Mouse (Mus musculus): ENCODE measurements around the gene Lgals2. TPM values are rescaled to one million over a fixed set of nuclear protein-coding genes. Genes with fewer than 3 reads are reported as not detected.
"Not testable (repeated sequence)": the region's sequence is repeated elsewhere in the genome, so short reads cannot be mapped to it uniquely, and the experiment has no call there.

Gene Lgals2
- polyA plus RNA-seq, 1 experiment: 2,134 TPM

DNA sequence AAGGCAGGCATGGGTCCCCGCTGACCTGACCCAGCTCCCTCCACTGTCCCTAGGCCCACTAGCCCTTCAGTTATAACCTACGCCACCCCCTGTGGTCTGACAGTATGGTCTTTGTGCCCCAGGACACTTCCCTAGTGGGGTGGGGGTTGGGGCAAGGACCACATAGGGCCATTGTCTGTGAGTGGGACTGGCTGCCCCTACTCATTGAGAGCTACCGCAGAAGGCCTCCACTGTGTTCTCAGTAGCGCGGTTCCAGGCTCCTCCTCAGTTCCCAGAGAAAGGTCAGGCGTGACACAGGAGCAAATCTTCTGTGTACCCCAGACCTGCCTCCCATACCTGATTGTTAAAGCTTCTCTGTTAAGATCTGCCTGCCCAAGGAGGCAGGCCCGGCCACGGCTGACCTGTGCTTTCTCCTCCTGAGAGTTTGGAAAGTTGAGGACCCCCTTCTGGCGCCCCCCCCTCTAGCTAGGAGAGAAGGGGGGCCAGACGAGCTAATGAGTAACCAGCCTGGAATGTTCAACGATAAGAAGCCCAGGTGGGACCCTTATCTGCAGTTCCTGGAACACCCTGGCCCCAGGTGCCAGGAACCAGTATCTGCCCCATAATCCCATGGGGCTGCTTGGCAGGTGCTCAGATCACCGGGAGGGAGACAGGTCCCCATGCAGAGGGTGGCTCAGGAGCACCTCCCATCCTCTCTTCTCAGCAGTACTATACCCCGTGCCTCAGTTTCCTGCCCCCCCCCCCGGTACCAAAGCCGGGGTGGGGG, 5.1 kb downstream of the Lgals2 start:
- Histone ChIP-seq H3K36me3 (ENCODE audit: control insufficient read depth, insufficient read depth, low read length) (peaks cover 30% of the 10 kb centered on the region), H3K27me3 (ENCODE audit: control insufficient read depth, insufficient read depth, low read length) (no peaks in the 10 kb centered on the region), H3K4me3 (ENCODE audit: low read depth, low read length) (no peak overlapping the region), H3K27ac (ENCODE audit: insufficient read depth, low read depth, low read length) (peak overlapping the region; percentile 52), H3K4me1 (ENCODE audit: control insufficient read depth, insufficient read depth, insufficient read length, low read length) (peaks cover 26% of the 10 kb centered on the region)
- WGBS: 18% methylated on average over 15 of the region's 15 CpGs
- TF ChIP-seq CTCF (IDR thresholded peaks at IDR 0.05; ENCODE audit: extremely low read depth, insufficient read length, insufficient replicate concordance, low read depth, low read length) (no peak), POLR2A (IDR thresholded peaks at IDR 0.05; ENCODE audit: low read depth, low read length) (no peak; the same call in 1 of the 2 replicates)

DNA sequence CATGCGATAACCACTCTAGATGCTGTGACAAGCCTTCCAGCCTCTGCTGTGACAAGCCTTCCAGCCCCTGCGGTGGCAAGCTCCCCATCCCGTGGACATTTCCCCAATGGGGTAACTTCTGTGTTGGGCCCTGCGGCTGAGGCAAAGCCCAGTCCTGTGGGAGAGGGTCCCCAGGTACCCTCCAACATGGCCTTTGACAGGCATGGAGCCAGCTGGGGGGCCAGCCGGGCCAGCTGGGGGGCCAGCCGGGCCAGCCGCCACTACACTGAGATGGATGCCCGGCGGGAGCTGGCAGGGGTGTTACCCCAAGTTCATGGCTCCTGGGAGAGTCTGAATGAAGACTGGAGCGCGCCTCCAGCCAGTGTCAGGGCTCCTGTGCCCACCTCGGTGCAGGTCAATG, 5.8 kb downstream of the Lgals2 start:
- Histone ChIP-seq H3K36me3 (ENCODE audit: control insufficient read depth, insufficient read depth, low read length) (peaks cover 30% of the 10 kb centered on the region), H3K4me1 (ENCODE audit: control insufficient read depth, insufficient read depth, insufficient read length, low read length) (peaks cover 29% of the 10 kb centered on the region), H3K27me3 (ENCODE audit: control insufficient read depth, insufficient read depth, low read length) (no peaks in the 10 kb centered on the region), H3K27ac (ENCODE audit: insufficient read depth, low read depth, low read length) (peak overlapping the region; percentile 13; the same call in 1 of the 2 replicates), H3K4me3 (ENCODE audit: low read depth, low read length) (no peak overlapping the region)
- TF ChIP-seq POLR2A (IDR thresholded peaks at IDR 0.05; ENCODE audit: low read depth, low read length) (no peak), CTCF (IDR thresholded peaks at IDR 0.05; ENCODE audit: extremely low read depth, insufficient read length, insufficient replicate concordance, low read depth, low read length) (no peak)
- WGBS: 54% methylated on average over 12 of the region's 12 CpGs

DNA sequence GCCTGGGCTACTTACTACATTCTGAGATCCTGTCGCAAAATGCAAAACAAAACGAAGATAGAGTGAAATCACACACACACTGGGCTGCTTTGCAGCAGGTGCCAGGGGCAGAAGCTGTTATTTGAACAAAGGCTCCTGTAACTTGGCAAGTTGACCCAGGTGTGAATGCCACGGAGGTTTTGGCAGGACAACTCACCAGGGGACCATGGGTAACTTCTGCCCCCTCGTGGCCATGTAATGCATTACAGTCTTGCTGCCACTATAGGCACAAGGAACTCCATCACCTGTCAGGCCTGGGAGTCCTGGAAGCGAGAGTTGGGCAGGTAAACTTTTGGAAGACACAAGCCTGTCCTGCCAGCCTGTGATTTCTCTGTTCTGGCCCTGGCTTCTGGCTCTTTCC, 6.9 kb downstream of the Lgals2 start:
- Histone ChIP-seq H3K27me3 (ENCODE audit: control insufficient read depth, insufficient read depth, low read length) (no peaks in the 10 kb centered on the region), H3K27ac (ENCODE audit: insufficient read depth, low read depth, low read length) (peak overlapping the region; percentile 13; the same call in 1 of the 2 replicates), H3K4me1 (ENCODE audit: control insufficient read depth, insufficient read depth, insufficient read length, low read length) (peaks cover 32% of the 10 kb centered on the region), H3K4me3 (ENCODE audit: low read depth, low read length) (no peak overlapping the region), H3K36me3 (ENCODE audit: control insufficient read depth, insufficient read depth, low read length) (peaks cover 30% of the 10 kb centered on the region)
- WGBS: 8% methylated on average over 5 of the region's 5 CpGs
- TF ChIP-seq POLR2A (IDR thresholded peaks at IDR 0.05; ENCODE audit: low read depth, low read length): no peak
- peak; percentile 84; the same call in 1 of the 2 replicates for TF ChIP-seq CTCF (IDR thresholded peaks at IDR 0.05; ENCODE audit: extremely low read depth, insufficient read length, insufficient replicate concordance, low read depth, low read length)

DNA sequence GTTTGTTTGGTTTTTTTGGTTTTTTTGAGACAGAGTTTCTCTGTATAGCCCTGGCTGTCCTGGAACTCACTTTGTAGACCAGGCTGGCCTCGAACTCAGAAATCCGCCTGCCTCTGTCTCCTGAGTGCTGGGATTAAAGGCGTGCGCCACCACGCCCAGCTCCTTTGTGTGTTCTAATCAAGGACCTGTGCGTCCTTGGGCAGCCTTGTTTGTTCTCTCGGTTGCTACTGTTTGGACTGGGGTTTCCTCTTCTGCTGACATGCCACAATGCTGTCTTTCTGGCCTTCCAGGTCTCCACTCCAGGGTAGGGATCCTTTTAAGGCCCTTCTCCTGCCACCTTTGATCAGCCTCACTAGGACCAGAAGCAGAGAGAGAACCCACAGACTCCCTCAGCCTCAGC, 8.5 kb downstream of the Lgals2 start:
- WGBS: 44% methylated on average over 7 of the region's 7 CpGs
- H3K27ac ChIP-seq (ENCODE audit: insufficient read depth, low read depth, low read length): not testable (repeated sequence)

DNA sequence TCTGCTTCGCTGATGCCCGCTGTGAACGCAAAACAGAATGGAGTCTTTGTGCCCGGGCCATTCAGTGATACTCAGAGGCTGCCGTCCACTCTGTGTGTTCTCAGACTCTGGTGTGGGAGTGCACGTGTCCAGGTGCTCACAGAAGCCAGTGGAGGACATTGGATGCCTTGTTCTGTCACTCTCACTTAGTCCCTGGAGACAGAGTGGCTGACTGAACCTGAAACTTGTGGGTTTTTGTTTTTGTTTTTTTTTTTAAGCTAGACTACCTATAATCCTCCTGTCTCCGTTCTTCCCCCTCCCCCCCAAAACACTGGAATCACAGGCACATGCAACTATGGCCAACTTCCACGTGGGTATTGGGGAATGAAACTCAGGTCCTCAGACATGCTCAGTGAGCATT, 9.0 kb downstream of the Lgals2 start:
- Histone ChIP-seq H3K4me1 (ENCODE audit: control insufficient read depth, insufficient read depth, insufficient read length, low read length) (peaks cover 29% of the 10 kb centered on the region), H3K4me3 (ENCODE audit: low read depth, low read length) (no peak overlapping the region), H3K27ac (ENCODE audit: insufficient read depth, low read depth, low read length) (peak overlapping the region; percentile 81; the same call in 1 of the 2 replicates), H3K27me3 (ENCODE audit: control insufficient read depth, insufficient read depth, low read length) (peaks cover 2% of the 10 kb centered on the region; the same call in 1 of the 2 replicates), H3K36me3 (ENCODE audit: control insufficient read depth, insufficient read depth, low read length) (peaks cover 22% of the 10 kb centered on the region)
- 47% methylated on average over 8 of the region's 8 CpGs for WGBS
- TF ChIP-seq CTCF (IDR thresholded peaks at IDR 0.05; ENCODE audit: extremely low read depth, insufficient read length, insufficient replicate concordance, low read depth, low read length) (no peak), POLR2A (IDR thresholded peaks at IDR 0.05; ENCODE audit: low read depth, low read length) (no peak)

More for the DNA sequence above, 8.5 kb downstream of the Lgals2 start:
- H3K4me1 ChIP-seq (ENCODE audit: control insufficient read depth, insufficient read depth, insufficient read length, low read length): peaks cover 31% of the 10 kb centered on the region
- H3K27me3 ChIP-seq (ENCODE audit: control insufficient read depth, insufficient read depth, low read length); H3K4me3 ChIP-seq (ENCODE audit: low read depth, low read length): not testable (repeated sequence)
- H3K36me3 ChIP-seq (ENCODE audit: control insufficient read depth, insufficient read depth, low read length): peaks cover 25% of the 10 kb centered on the region

DNA sequence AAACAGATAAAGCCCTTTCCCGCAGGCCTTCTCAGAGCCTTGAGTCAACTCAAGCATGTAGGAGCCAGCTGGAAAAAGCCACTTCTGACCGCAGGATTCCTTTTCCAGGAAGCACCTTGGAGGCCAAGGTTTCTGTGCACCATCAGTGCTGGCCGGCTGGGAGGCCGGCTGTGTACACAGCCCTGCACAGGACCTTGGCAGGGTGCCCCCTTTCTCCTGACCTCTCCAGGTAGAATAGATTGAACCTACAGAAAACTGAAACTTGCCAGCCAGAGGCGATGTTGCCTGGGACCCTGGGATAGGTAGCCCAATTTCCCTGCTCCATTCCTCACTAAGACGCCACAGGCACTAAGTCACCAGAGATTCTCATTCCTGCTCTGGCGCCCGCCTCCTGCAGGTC, 9.5 kb downstream of the Lgals2 start:
- WGBS: 27% methylated on average over 8 of the region's 8 CpGs
- Histone ChIP-seq H3K4me3 (ENCODE audit: low read depth, low read length) (peak overlapping the region; percentile 11; the same call in 1 of the 2 replicates), H3K27ac (ENCODE audit: insufficient read depth, low read depth, low read length) (peak overlapping the region; percentile 81), H3K36me3 (ENCODE audit: control insufficient read depth, insufficient read depth, low read length) (peaks cover 18% of the 10 kb centered on the region), H3K4me1 (ENCODE audit: control insufficient read depth, insufficient read depth, insufficient read length, low read length) (peaks cover 25% of the 10 kb centered on the region), H3K27me3 (ENCODE audit: control insufficient read depth, insufficient read depth, low read length) (peaks cover 2% of the 10 kb centered on the region; the same call in 1 of the 2 replicates)
- no peak for TF ChIP-seq CTCF (IDR thresholded peaks at IDR 0.05; ENCODE audit: extremely low read depth, insufficient read length, insufficient replicate concordance, low read depth, low read length)
- TF ChIP-seq POLR2A (IDR thresholded peaks at IDR 0.05; ENCODE audit: low read depth, low read length): no peak

DNA sequence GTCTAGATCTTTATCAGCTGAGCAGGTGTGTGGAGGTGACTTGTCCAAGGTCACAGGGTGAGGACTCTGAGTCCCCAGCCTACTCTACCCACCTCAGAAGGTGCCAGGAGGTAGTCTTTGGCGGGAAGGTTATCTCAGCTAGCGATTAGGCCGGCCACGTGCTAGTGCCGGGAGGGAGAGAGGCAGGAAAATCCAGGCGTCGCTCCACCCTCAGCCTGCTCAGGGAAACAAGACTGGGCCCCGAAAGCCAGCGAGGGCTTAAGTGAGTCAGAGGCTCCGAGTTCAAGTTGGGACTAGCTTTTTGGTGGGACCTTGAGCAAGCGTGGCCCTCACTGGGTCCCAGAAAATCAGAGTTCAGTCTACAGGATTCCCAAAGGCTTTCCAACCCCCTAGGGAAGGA, 10.0 kb downstream of the Lgals2 start:
- Histone ChIP-seq H3K27ac (ENCODE audit: insufficient read depth, low read depth, low read length) (peak overlapping the region; percentile 81), H3K4me3 (ENCODE audit: low read depth, low read length) (peak overlapping the region; percentile 11), H3K27me3 (ENCODE audit: control insufficient read depth, insufficient read depth, low read length) (peaks cover 2% of the 10 kb centered on the region; the same call in 1 of the 2 replicates), H3K4me1 (ENCODE audit: control insufficient read depth, insufficient read depth, insufficient read length, low read length) (peaks cover 23% of the 10 kb centered on the region), H3K36me3 (ENCODE audit: control insufficient read depth, insufficient read depth, low read length) (peaks cover 13% of the 10 kb centered on the region)
- TF ChIP-seq POLR2A (IDR thresholded peaks at IDR 0.05; ENCODE audit: low read depth, low read length): no peak
- WGBS: 12% methylated on average over 11 of the region's 11 CpGs
